Mouse (Mus musculus) thymus, adult 2 months (tissue): ENCODE data around the gene Cyb5b.

Experiments
- CTCF ChIP-seq: fragments of 200-500 bp; IDR thresholded peaks from 2 replicates; pipeline ENCODE4 v1.5.1; 2012; ENCODE audit warnings: mild to moderate bottlenecking, control low read depth, low read length, moderate library complexity, borderline replicate concordance; ENCODE audit not compliant: control insufficient read depth, poor library complexity, insufficient read depth; ENCODE audit errors: extremely low read depth
- POLR2A ChIP-seq: fragments of 200-500 bp; IDR thresholded peaks from 2 replicates; pipeline ENCODE4 v1.6.1; 2012; ENCODE audit warnings: mild to moderate bottlenecking, low read length, control low read depth, moderate library complexity; ENCODE audit not compliant: control insufficient read depth, poor library complexity, insufficient read depth; ENCODE audit errors: extremely low read depth

DNA sequence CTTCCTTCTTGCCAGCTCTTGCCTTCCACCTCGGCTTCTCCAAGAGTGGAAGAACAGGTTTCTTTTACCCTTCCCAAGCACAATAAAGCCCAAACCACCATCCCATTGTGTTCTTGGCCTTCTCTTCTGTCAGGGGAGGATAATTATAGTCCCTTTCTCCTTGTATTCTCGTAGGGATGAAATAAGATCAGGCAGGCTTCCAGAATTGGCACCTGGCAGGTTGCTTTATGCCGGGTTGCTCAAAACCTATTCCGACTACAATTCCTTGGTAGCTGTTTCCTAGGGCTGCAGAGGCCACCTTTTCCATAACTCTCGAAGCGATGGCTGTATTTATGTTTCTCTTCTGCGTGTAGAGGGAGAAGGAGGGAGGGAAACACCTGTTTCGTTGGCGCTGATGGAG lies 31.0 kb upstream of the Cyb5b start:
- TF ChIP-seq CTCF: no peak
- no peak for TF ChIP-seq POLR2A
